Mouse (Mus musculus) heart, postnatal 10 days (tissue): ENCODE measurements around the gene Fgfr1op2. TPM values are rescaled to one million over a fixed set of nuclear protein-coding genes. Genes with fewer than 3 reads are reported as not detected.
A peak's percentile ranks its signal among the peaks of the same experiment; 100 is the strongest.

Experiments
- DNase-seq, 2 experiments: peaks; one replicate each; pipeline ENCODE4 v3.0.0; 2021
- intact Hi-C: fragments of 180-260 bp; cut with DNase I; formaldehyde crosslinking; loops from one replicate; pipeline ENCODE4 v1.15.1; 2025
- total RNA-seq, 2 experiments: library from RNA; stranded (reverse); gene quantifications; 2 replicates each; pipeline ENCODE4 v1.2.3; 2021

Fgfr1op2 gene
- total RNA-seq, 2 experiments from 2014 or later, result 61.6 to 65.4 TPM

DNA sequence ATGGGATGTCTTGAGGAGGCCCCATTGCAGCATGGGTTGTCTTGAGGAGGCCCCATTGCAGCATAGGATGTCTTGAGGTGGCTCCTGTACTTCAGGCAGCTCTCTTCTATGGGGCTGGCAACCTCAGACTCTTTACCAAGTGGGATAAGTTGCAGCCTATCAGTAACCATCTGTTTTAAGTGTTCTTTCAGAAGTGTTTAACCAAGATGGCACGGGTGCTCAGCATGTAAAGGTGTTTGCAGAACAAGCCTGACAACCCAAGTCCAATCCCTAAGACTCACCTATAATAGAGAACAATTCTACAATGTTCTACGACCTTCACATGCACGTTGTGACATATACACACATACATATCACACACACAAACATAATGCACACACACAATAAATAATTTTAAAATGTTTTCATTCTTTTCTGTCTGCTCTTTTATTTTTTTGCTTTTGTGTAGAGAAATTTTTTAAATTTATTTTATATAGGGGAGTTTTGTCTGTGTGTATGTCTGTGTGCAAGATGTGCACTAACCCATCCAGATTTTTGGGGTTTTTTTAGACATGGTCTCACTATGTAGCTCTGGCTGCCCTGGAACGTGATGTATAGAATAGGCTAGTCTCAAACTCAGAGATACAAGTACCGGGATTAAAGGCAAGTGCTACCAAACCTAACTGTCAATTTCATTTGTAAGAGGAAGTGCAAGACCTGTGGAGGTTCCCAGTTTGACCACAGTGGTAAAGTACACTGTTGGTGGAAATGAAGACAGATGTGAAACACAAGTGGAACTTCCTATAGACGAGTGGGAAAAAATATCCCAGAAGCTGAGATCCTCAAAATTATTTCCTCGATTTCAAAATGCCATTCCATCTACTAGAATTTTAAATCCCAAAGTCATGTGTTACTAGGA, 63.3 kb downstream of the Fgfr1op2 start:
- DNase-seq, result no peak
- intact Hi-C loops, result loop anchor here (5.0 kb wide), 1 partner anchor 138 kb away; the partner anchor contains the start of gene Itpr2

DNA sequence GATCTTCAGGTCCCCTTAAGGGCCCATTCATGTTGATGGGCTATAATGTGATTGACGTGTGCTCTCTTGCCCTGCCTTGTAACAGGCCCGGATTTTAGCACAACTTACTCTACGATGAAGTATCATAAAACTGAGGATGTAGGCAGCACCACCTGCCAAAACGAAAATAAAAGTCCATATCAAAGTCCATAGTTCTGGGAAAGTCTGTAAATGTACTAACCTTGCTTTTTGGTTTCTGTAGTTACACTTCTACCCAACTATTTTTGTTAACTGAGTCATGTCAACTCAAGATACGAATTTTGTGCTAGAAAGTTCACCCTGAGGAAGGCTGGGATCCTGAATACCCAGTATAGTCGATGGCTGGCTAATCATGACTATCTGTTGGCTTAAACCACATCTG, 64.0 kb downstream of the Fgfr1op2 start:
- DNase-seq, result no peak
- intact Hi-C loops, result loop anchor here (5.0 kb wide), 1 partner anchor 139 kb away; the partner anchor contains the start of gene Itpr2

DNA sequence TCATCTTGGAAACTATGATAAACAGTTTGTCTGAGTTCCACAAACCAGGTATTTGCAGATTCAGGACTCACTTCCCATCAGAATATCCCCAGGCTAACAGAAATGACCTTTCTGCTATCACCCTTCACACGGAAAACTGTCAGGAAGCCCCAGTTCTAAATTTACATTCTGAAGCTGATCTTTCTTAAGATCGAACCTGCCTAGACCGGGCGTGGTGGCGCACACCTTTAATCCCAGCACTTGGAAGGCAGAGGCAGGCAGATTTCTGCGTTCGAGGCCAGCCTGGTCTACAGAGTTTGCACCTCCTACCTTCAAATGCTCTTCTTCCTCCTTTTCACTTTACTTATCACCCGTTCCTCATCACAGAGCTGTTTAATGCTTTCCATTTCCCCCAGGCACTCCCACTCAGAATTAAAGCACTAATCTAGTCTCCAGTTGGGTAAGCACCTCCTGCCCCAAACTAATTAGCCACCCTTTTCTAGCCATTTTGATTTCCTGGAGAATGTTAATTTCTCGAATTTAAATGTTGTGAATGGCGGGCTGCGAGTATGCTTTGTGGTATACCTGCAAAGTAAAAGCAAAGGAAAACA, 64.7 kb downstream of the Fgfr1op2 start:
- peak in 1 of 2 experiments; percentile 12 for DNase-seq
- intact Hi-C loops, result loop anchor here (5.0 kb wide), 1 partner anchor 139 kb away; the partner anchor contains the start of gene Itpr2

DNA sequence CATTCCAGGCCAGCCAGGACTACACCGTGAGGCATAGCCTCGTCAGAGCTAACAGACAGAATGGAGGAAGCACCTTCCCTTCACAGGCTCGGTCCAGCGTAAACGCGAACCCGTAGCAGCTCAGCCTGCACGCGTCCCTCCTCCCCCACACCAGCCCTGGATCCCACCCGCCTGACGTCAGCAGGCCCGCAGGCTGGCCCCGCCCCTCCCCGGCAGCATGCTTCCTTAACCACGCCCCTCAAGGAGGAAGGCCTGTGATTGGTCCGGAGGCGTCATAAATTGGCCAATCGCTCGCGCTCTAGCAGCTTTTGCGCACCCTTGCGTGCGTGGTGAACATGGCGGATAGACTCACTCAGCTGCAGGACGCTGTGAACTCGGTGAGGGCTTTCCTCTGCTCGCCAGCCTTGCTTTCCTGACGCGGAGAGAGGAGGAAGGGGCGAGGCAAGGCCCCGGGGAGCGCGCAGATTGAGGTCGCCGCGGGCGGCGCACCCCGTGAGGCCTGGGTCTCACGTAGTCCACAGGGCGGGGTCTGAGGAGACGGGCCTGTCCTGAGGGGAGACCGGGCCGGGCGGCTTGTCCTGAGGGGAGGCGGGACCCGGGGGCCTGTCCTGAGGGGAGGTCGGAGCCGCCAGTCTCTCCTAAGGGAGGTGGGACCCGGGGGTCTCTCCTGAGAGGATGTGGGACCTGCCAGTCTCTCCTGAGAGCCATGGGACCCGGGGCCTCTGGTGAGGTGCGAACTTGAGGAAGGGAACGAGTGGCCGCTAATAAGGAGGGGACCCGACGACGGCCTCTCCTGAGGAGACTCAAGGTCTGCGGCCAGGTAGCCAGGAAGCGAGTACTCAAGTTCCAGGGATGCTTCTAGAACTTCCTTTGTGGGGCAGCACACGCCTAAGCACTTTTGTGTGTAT, 65.5 kb downstream of the Fgfr1op2 start, which contains the start of the genes Med21 and Tm7sf3:
Gene Med21, plus strand, starts transcription at position 272 of the 908 bp plus-strand sequence.
Gene Tm7sf3, minus strand, starts transcription at position 549 of the 908 bp plus-strand sequence.
- intact Hi-C loops, result loop anchor here (5.0 kb wide), 1 partner anchor 140 kb away; the partner anchor contains the start of gene Itpr2
- DNase-seq, result peak; percentile 99

DNA sequence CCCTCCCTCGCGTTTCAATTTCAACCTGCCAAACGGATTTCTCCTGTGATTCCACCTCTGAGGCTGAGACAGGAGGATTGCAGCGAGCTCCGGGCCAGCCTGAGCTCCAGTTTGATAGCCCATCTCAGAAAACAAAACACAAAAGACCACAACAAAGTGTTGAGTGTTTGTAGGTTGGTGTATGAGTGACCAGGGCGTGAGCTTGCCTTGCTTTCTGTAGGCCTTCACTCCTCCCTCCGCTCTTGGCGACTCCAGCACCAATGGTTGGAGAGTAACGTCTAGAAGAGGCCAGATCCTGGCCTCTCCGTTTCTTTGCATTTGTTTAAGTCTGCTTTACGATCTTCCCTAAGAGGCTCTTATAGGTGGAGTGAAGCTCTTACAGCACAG, 66.2 kb downstream of the Fgfr1op2 start:
- intact Hi-C loops, result loop anchor here (5.0 kb wide), 1 partner anchor 141 kb away; the partner anchor contains the start of gene Itpr2
- DNase-seq, result peak; percentile 28 to 34

Other genes with a start within 250 kb of the Fgfr1op2 start
- gene Itpr2, start 75.0 kb upstream of the Fgfr1op2 start, total RNA-seq, result 10 to 100 TPM; 31.5 to 41.9 TPM
- gene Ints13, start 632 bp downstream of the Fgfr1op2 start, total RNA-seq, result 10 to 100 TPM; 22.7 to 27.6 TPM
- gene Med21, start 65.3 kb downstream of the Fgfr1op2 start, total RNA-seq, result 10 to 100 TPM; 53.8 to 59.7 TPM
- gene Tm7sf3, start 65.6 kb downstream of the Fgfr1op2 start, total RNA-seq, result 10 to 100 TPM; 23.4 to 27.1 TPM
- gene Stk38l, start 147.8 kb downstream of the Fgfr1op2 start, total RNA-seq, result 10 to 100 TPM; 18.7 to 19.1 TPM
- gene Arntl2, start 218.9 kb downstream of the Fgfr1op2 start, total RNA-seq, result 1 to 10 TPM; 1.4 to 1.5 TPM